Mouse (Mus musculus) cerebellum, postnatal 10 days (tissue): ENCODE data around the gene Lmbrd2.
A peak's percentile ranks its signal among the peaks of the same experiment; 100 is the strongest.

Source experiments
- DNase-seq, 2 experiments: peaks; one replicate each; pipeline ENCODE4 v3.0.0; 2021; ENCODE audit warnings: mixed read lengths in 2 of 2

The Lmbrd2 gene

GRCm38 (mm10) chr15:9140252-9140680, at the start of gene Lmbrd2:
TSS of gene Lmbrd2 (plus strand) at chr15:9140550.
- DNase-seq: peak; percentile 98 to 99

DNA sequence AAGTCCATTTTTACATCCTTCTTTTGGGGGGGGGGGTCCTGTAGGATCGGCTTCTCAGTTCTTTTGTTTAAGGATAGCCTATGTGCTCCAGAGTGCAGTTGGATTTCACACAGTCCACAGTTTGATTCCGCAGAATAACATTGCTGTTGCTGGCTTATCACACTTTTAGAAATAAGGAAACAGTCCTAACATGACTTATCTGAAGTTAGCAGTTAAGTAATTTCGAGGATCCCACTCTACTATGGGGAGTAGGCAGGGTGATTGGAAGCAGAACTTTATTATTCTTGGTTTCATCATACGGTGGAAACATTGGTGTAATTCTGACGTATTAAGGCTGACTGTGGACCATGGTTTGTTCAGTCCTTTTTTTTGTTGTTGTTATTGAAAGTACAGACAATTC, 49.7 kb upstream of the Lmbrd2 start:
- no peak for DNase-seq

DNA sequence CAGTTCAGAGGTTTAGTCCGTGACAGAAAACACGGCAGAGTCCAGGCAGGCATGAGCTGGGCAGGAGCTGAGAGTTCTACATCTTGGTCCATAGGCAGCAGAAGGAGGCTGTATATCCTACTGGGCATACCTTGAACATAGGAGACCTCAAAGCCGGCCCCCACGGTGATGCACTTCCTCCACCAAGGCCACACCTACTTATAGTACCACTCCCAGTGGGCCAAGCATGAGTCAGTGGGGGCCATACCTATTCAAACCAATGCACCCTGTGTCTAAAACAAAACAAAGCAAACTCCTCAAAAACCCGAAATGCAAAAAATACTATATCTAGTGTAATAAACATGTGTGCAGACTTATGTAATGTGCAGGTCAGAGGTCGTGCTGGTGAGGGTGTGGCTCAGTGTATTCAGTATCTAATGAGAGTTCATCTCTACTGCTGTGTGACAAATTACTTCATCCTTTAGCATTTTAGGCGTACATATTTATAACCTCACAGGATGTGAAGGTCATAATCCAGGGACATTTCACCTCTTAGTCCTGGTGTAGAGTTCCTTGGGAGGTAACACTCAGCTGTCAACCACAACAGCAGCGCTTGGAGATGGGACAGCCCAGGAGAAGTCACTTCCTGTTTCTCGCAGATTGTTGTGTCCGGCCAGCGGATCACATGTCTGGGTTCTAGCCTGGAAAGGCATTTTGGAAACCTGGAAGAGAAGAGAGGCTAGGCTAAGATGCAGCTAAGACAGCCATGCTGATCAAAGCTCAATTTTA, 46.6 kb upstream of the Lmbrd2 start:
- DNase-seq: no peak

DNA sequence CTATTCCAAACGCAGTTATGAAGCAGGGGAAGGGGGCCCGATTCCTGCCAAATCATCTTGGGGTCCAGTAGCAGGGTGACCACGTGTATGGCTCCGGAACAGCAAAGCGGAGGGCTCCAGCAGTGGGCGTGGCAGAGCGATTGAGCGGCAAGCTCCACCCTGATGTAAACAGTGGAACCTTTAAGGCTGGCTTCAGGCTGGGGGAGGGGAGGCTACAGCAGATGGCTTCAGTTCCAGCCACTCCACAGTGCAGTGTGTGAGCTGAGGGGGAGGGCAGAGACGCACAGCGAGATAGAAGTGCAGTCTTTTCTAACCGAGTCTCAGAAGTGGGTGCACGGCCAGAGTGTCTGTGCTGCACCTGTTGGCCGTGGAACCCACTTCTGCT, 46.0 kb upstream of the Lmbrd2 start:
- DNase-seq: peak; percentile 71 to 75

DNA sequence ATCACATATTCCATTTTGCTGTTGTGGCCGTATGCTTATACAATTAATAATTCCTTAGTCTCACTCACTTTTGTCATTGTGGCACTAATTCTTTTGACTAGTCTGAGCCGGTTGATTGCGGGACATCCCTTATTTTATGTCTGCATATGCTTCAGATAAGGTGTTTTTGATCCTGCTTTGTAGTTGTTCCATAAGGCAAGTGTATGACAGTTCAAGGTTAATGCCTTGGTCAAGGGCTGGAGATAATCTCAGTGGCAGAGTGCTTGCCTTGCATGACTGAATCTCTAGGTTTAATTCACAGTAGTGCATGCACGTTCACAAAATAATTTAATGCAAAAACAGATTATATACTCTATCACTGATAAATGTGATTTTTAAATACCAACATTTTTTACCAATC, 43.5 kb upstream of the Lmbrd2 start:
- DNase-seq: no peak

GRCm38 (mm10) chr15:9100446-9101077, 39.8 kb upstream of the Lmbrd2 start:
- peak in 1 of 2 experiments; percentile 18 for DNase-seq

- no peak for DNase-seq
Observed at GRCm38 (mm10) chr15:9106303-9107074, 33.9 kb upstream of the Lmbrd2 start.

DNA sequence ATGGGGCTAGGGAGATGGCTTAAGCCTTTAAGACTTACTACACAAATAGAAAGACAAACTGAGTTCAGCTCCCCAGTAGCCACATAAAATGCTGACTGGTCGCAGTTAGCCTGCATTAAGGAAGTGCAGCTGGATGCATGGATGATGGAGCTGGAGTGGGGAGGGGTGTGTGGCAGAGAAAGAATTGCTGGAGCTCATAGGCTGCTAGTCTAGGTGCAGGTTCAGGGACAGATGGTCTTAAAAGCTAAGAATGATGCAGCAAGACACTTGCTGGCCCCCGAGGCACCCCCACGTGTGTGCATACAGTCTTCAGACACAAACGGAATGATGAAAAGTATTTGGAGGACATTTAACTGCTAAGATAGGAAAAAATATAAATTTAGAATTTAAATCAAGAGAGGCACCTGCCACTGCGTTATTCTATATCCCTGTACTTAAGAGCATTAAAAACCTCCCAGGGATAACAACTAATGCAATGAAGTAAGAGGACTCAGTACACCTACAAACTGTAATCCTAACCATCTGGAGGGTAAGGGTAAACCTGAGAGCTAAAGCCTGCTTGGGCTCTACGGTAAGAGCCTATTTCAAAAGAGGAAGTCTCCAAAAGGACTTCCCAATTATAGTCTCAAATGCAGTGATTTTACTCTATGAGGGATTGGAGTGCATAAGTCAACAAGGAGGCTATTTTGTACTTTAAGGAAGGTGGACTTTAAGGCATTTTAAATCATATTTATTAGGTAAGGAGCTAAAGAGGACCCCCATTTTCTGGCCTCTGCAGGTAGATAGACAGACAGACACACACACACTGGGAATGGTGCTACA, 29.6 kb upstream of the Lmbrd2 start:
- no peak for DNase-seq

DNA sequence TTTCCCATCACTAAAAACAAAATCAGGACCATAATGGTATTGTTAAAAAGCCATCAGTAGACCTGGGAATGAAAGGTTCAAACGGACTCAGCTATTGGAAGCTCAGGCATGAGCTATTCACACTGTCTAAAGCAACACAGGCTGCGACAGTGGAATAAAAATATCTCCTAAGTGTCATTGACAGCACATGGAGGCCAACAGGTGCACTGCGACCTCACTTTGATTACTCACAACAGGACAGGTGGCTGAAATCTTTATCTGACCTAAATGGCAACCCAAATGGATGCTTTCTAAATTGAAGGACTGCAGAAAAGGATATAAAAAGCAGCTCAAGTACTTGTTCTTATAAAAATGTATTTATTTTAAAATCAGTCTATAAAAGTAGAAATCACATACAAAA, 28.7 kb upstream of the Lmbrd2 start:
- no peak for DNase-seq

DNA sequence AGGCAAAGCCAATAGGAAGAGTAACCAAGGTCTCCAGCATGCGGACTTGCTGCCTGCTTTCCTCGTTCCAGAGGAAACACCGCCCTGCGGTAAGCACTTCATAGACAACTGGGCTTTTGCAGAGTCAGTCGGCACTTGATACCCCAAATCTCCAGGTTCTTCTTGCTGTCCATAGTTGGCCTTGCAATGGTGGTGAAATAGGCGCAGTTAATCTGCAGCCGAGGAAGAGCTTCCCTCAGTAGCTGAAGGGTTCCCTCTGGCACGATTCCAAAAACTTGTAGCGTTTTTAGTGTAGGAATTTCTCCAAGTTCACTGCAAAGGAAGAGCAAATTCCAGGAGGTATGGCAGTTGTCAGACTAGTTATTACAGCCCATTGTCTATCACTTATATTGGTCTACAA, 26.8 kb upstream of the Lmbrd2 start:
- no peak for DNase-seq

GRCm38 (mm10) chr15:9114131-9114530, 26.2 kb upstream of the Lmbrd2 start:
- no peak for DNase-seq

GRCm38 (mm10) chr15:9114599-9114998, 25.8 kb upstream of the Lmbrd2 start:
- DNase-seq: no peak

DNA sequence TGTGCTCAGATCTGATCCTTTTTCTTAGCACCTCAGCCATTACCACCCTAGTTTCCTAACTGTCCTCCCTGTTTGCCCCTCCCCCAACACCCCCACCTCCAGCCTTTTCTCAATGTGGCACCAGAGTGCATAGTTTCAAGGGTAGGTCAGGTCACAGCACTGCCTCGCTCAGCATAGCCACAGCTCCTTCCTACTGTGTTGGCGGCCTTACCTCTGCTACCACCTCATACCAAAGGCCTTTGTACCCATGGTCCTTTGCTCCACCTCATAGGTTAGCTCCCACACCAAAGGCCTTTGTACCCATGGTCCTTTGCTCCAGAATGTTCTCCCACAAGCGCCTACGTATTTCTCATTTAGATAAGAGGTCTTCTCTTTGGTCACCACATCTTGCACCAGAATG, 21.5 kb upstream of the Lmbrd2 start:
- DNase-seq: no peak

DNA sequence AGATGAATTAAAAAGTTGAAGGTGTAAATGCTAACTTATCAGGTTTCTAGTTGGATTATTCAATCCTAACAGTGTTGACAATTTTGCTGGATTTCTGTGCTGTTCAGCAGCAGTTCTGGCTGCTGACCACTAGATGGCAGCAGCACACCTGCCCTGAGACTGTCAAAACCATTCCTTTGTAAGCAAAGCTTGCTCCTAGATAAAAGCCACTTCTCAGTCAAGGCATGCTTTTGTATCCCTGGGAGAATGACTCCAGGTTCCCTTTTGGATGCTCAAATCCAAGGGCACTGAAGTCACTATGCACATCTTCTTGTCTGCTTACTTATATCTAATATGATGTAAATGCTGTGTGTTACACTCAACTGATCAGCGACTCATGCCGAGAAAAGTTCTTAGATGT, 20.3 kb upstream of the Lmbrd2 start:
- peak; percentile 63 to 70 for DNase-seq

DNA sequence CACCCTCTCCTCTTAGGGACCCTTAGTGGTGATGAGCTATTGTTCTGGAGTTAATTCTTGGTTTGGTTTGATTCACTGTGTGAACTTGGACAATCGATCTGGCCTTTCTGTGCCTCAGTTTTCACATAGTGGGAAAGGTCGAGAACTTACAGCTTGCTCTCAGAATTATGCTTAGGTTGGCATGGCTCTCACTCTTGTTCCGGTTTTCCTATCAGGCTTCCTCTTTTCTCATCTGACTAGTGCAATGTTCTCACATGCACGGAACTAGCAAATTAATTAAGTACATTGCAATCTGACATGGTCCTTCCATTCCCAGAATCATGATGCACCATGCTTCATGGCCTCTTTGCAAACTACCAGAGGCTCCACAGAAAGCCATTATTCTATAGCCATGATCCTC, 17.4 kb upstream of the Lmbrd2 start:
- no peak for DNase-seq

GRCm38 (mm10) chr15:9124856-9125255, 15.5 kb upstream of the Lmbrd2 start:
- no peak for DNase-seq

- DNase-seq: no peak
Observed at GRCm38 (mm10) chr15:9127051-9127791, 13.1 kb upstream of the Lmbrd2 start.

- DNase-seq: peak; percentile 38 to 39
Observed at GRCm38 (mm10) chr15:9130772-9131498, 9.4 kb upstream of the Lmbrd2 start.

- DNase-seq: no peak
Observed at GRCm38 (mm10) chr15:9131499-9131888, 8.9 kb upstream of the Lmbrd2 start.

- peak; percentile 73 to 81 for DNase-seq
Observed at GRCm38 (mm10) chr15:9132693-9133443, 7.5 kb upstream of the Lmbrd2 start.
